Mouse (Mus musculus) MEL (cell line): ENCODE data around the gene Ifih1. TPM values are rescaled to one million over a fixed set of nuclear protein-coding genes. Genes with fewer than 3 reads are reported as not detected.

Experiments
- DNase-seq: peaks from one replicate; pipeline ENCODE4 v3.0.0; 2011; ENCODE audit warnings: low read depth, low spot score
- H3K27ac ChIP-seq: 2 replicates; pipeline ENCODE4 v1.5.1; 2012; ENCODE audit warnings: low read depth, mild to moderate bottlenecking, control low read depth, low read length, moderate library complexity; ENCODE audit not compliant: control insufficient read depth
- H3K27me3 ChIP-seq, 2 experiments: fragments of 150-350 bp in 1 of 2; sonication (generic) in 1 of 2; 2 replicates each; pipeline ENCODE4 v1.6.1; 2012; ENCODE audit warnings: low read length in 2 of 2, mild to moderate bottlenecking in 2 of 2, improper control_type of control experiment in 1 of 2, moderate library complexity in 1 of 2; ENCODE audit not compliant: insufficient read depth in 2 of 2, control insufficient read depth in 1 of 2
- H3K36me3 ChIP-seq, 2 experiments: 2 replicates each; pipeline ENCODE4 v1.6.1; 2012 to 2014; ENCODE audit warnings: low read length in 2 of 2, improper control_type of control experiment in 1 of 2, inconsistent platforms in 1 of 2, mild to moderate bottlenecking in 1 of 2; ENCODE audit not compliant: insufficient read depth in 2 of 2, control insufficient read depth in 1 of 2
- H3K4me1 ChIP-seq, 2 experiments: fragments of 150-350 bp in 1 of 2; sonication (generic) in 1 of 2; 2 replicates each; pipeline ENCODE4 v1.6.1; 2012; ENCODE audit warnings: low read length in 2 of 2, improper control_type of control experiment in 1 of 2, mild to moderate bottlenecking in 1 of 2; ENCODE audit not compliant: insufficient read depth in 2 of 2, control insufficient read depth in 1 of 2
- H3K4me3 ChIP-seq, 2 experiments: fragments of 150-350 bp in 1 of 2; sonication (generic) in 1 of 2; 2 replicates each; pipeline ENCODE4 v1.5.1; 2012; ENCODE audit warnings: low read depth in 2 of 2, low read length in 2 of 2, mild to moderate bottlenecking in 2 of 2, moderate library complexity in 2 of 2, control low read depth in 1 of 2, improper control_type of control experiment in 1 of 2; ENCODE audit not compliant: control insufficient read depth in 1 of 2, insufficient read depth in 1 of 2
- H3K79me2 ChIP-seq: 2 replicates; pipeline ENCODE4 v1.6.1; 2012; ENCODE audit warnings: mild to moderate bottlenecking, low read length, moderate library complexity; ENCODE audit not compliant: control insufficient read depth, poor library complexity, insufficient read depth
- H3K9ac ChIP-seq: 2 replicates; pipeline ENCODE4 v1.6.1; 2012; ENCODE audit warnings: low read depth, mild to moderate bottlenecking, control low read depth, low read length, moderate library complexity; ENCODE audit not compliant: control insufficient read depth, poor library complexity, severe bottlenecking
- H3K9me3 ChIP-seq: fragments of 150-350 bp; sonication (generic); replicated peaks from 2 replicates; pipeline ENCODE4 v1.6.1; 2012; ENCODE audit warnings: mild to moderate bottlenecking, low read length, improper control_type of control experiment, moderate library complexity; ENCODE audit not compliant: insufficient read depth
- BHLHE40 ChIP-seq: IDR thresholded peaks from 2 replicates; pipeline ENCODE4 v1.6.1; 2012; ENCODE audit warnings: low read depth, mild to moderate bottlenecking, inconsistent platforms, low read length, improper control_type of control experiment, borderline replicate concordance
- CHD1 ChIP-seq: IDR thresholded peaks from 2 replicates; pipeline ENCODE4 v1.6.1; 2012; ENCODE audit warnings: low read depth, mild to moderate bottlenecking, inconsistent platforms, low read length, improper control_type of control experiment
- CHD2 ChIP-seq: IDR thresholded peaks from 2 replicates; pipeline ENCODE4 v1.6.1; 2011; ENCODE audit warnings: low read length, improper control_type of control experiment
- E2F4 ChIP-seq: IDR thresholded peaks from 2 replicates; pipeline ENCODE4 v1.6.1; 2011; ENCODE audit warnings: low read depth, low read length, improper control_type of control experiment, borderline replicate concordance
- EP300 ChIP-seq, 2 experiments: IDR thresholded peaks; 2 replicates each; pipeline ENCODE4 v1.6.1; 2011; ENCODE audit warnings: improper control_type of control experiment in 2 of 2, low read length in 2 of 2, low read depth in 1 of 2, mild to moderate bottlenecking in 1 of 2
- GABPA ChIP-seq: IDR thresholded peaks from 2 replicates; pipeline ENCODE4 v1.6.1; 2012; ENCODE audit warnings: low read depth, mild to moderate bottlenecking, inconsistent platforms, low read length, improper control_type of control experiment, moderate library complexity
- HCFC1 ChIP-seq: IDR thresholded peaks from 2 replicates; pipeline ENCODE4 v1.6.1; 2012; ENCODE audit warnings: low read depth, mild to moderate bottlenecking, inconsistent platforms, low read length, improper control_type of control experiment, moderate library complexity
- JUND ChIP-seq: IDR thresholded peaks from 2 replicates; pipeline ENCODE4 v1.6.1; 2011; ENCODE audit warnings: low read depth, mild to moderate bottlenecking, improper control_type of control experiment, low read length
- KAT2A ChIP-seq: conservative IDR thresholded peaks from 2 replicates; pipeline ENCODE4 v1.6.1; 2012; ENCODE audit warnings: low read depth, low read length, improper control_type of control experiment, inconsistent platforms
- MAX ChIP-seq: IDR thresholded peaks from 2 replicates; pipeline ENCODE4 v1.6.1; 2011; ENCODE audit warnings: low read length, improper control_type of control experiment
- MAZ ChIP-seq: IDR thresholded peaks from 2 replicates; pipeline ENCODE4 v1.6.1; 2012; ENCODE audit warnings: low read depth, mild to moderate bottlenecking, inconsistent platforms, low read length, improper control_type of control experiment
- MYB ChIP-seq: IDR thresholded peaks from 2 replicates; pipeline ENCODE4 v1.6.1; 2011; ENCODE audit warnings: mild to moderate bottlenecking, low read depth, low read length, improper control_type of control experiment
- MYC ChIP-seq: IDR thresholded peaks from 2 replicates; pipeline ENCODE4 v1.6.1; 2011; ENCODE audit warnings: low read depth, mild to moderate bottlenecking, low read length, improper control_type of control experiment, moderate library complexity
- NELFE ChIP-seq: IDR thresholded peaks from 2 replicates; pipeline ENCODE4 v1.6.1; 2011; ENCODE audit warnings: low read depth, low read length, improper control_type of control experiment
- POLR2A ChIP-seq, 2 experiments: IDR thresholded peaks; 2 replicates each; pipeline ENCODE4 v1.6.1; 2011 to 2012; ENCODE audit warnings: low read length in 2 of 2, mild to moderate bottlenecking in 2 of 2, control low read depth in 1 of 2, improper control_type of control experiment in 1 of 2, low read depth in 1 of 2, moderate library complexity in 1 of 2; ENCODE audit not compliant: control insufficient read depth in 1 of 2, insufficient read depth in 1 of 2, poor library complexity in 1 of 2
- POLR2AphosphoS2 ChIP-seq: IDR thresholded peaks from 2 replicates; pipeline ENCODE4 v1.6.1; 2011; ENCODE audit warnings: low read length, improper control_type of control experiment
- POLR2AphosphoS5 ChIP-seq: IDR thresholded peaks from 2 replicates; pipeline ENCODE4 v1.6.1; 2012; ENCODE audit warnings: low read depth, borderline replicate concordance, mild to moderate bottlenecking, inconsistent platforms, low read length, moderate library complexity, mixed read lengths
- RAD21 ChIP-seq: IDR thresholded peaks from 2 replicates; pipeline ENCODE4 v1.6.1; 2011; ENCODE audit warnings: mild to moderate bottlenecking, low read depth, low read length, improper control_type of control experiment
- TBP ChIP-seq: IDR thresholded peaks from 2 replicates; pipeline ENCODE4 v1.8.0; 2011; ENCODE audit warnings: low read depth, low read length, improper control_type of control experiment
- UBTF ChIP-seq: IDR thresholded peaks from 2 replicates; pipeline ENCODE4 v1.6.1; 2012; ENCODE audit warnings: low read depth, mild to moderate bottlenecking, inconsistent platforms, low read length, improper control_type of control experiment, moderate library complexity, borderline replicate concordance; ENCODE audit not compliant: insufficient read depth
- USF2 ChIP-seq, 2 experiments: IDR thresholded peaks; 2 replicates each; pipeline ENCODE4 v1.6.1; 2011 to 2012; ENCODE audit warnings: improper control_type of control experiment in 2 of 2, low read length in 2 of 2, borderline replicate concordance in 1 of 2, inconsistent platforms in 1 of 2, low read depth in 1 of 2, mild to moderate bottlenecking in 1 of 2; ENCODE audit not compliant: insufficient read depth in 1 of 2
- ZMIZ1 ChIP-seq: IDR thresholded peaks from 2 replicates; pipeline ENCODE4 v1.6.1; 2012; ENCODE audit warnings: low read depth, mild to moderate bottlenecking, inconsistent platforms, low read length, improper control_type of control experiment, moderate library complexity
- polyA plus RNA-seq, 2 experiments: library from polyadenylated mRNA; stranded (reverse) in 1 of 2; unstranded in 1 of 2; fragments of >175 nt in 1 of 2; fragments of >200 nt in 1 of 2; gene quantifications; 2 replicates each; pipeline versions ENCODE4 v1.2.1 to v1.2.4; 2012; ENCODE audit warnings: low replicate concordance in 2 of 2, low read depth in 1 of 2; ENCODE audit not compliant: insufficient read length in 2 of 2, insufficient read depth in 1 of 2, missing spikeins in 1 of 2
- total RNA-seq: library from RNA; depleted of rRNA; stranded (reverse); fragments of 300-350 nt; gene quantifications from 2 replicates; pipeline ENCODE4 v1.2.3, GENCODE M21; 2012

Gene Ifih1
- total and polyA plus RNA-seq, 3 experiments = 11.4 to 71.9 (median 41.5) TPM

DNA sequence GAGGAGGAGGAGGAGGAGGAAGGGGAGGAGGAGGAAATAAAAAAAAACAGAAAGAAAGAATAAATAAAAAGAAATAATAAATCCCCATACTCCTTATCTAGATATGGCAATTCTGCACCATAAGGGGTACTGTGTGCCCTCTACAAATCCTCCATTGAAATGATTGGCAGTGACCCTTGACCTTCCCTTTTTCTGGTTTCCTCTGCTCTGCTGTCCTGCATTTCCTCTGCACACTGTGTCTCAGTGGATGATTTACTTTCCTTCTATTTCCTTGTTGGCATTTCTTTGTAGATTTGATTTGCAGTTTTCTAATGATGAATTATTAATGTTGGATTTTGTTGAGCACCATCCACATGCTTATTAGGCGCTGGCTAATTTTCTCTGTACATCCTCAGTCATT lies 81.4 kb downstream of the Ifih1 start:
- no peaks in the 10 kb centered on the region for H3K79me2 ChIP-seq
- DNase-seq = no peak
- H3K36me3 ChIP-seq = no peaks in the 10 kb centered on the region
- no peak overlapping the region for H3K27ac ChIP-seq
- no peak overlapping the region for H3K9ac ChIP-seq
- no peaks in the 10 kb centered on the region for H3K27me3 ChIP-seq
- no peak for TF ChIP-seq POLR2AphosphoS2
- TF ChIP-seq CHD2 = no peak
- TF ChIP-seq NELFE = no peak
- TF ChIP-seq GABPA = no peak
- TF ChIP-seq EP300 (IDR thresholded peaks at IDR 0.05; ENCODE audit: low read depth in 1 of 2, low read length in 2 of 2) = no peak
- no peak for TF ChIP-seq BHLHE40
- TF ChIP-seq JUND = no peak
- no peak for TF ChIP-seq USF2 (IDR thresholded peaks at IDR 0.05; ENCODE audit: borderline replicate concordance in 1 of 2, insufficient read depth in 1 of 2, low read depth in 1 of 2, low read length in 2 of 2)
- TF ChIP-seq ZMIZ1 = no peak
- no peak for TF ChIP-seq UBTF
- no peak for TF ChIP-seq POLR2AphosphoS5
- TF ChIP-seq MAX = no peak
- TF ChIP-seq MAZ = no peak
- TF ChIP-seq CHD1 = no peak
- no peak for TF ChIP-seq E2F4
- no peak for TF ChIP-seq RAD21
- no peak for TF ChIP-seq MYC
- no peak for TF ChIP-seq POLR2A (IDR thresholded peaks at IDR 0.05; ENCODE audit: control insufficient read depth in 1 of 2, insufficient read depth in 1 of 2, low read depth in 1 of 2, low read length in 2 of 2, poor library complexity in 1 of 2)
- no peak for TF ChIP-seq HCFC1
- no peaks in the 10 kb centered on the region for H3K4me1 ChIP-seq
- H3K4me3 ChIP-seq = no peak overlapping the region
- no peaks in the 10 kb centered on the region for H3K9me3 ChIP-seq

DNA sequence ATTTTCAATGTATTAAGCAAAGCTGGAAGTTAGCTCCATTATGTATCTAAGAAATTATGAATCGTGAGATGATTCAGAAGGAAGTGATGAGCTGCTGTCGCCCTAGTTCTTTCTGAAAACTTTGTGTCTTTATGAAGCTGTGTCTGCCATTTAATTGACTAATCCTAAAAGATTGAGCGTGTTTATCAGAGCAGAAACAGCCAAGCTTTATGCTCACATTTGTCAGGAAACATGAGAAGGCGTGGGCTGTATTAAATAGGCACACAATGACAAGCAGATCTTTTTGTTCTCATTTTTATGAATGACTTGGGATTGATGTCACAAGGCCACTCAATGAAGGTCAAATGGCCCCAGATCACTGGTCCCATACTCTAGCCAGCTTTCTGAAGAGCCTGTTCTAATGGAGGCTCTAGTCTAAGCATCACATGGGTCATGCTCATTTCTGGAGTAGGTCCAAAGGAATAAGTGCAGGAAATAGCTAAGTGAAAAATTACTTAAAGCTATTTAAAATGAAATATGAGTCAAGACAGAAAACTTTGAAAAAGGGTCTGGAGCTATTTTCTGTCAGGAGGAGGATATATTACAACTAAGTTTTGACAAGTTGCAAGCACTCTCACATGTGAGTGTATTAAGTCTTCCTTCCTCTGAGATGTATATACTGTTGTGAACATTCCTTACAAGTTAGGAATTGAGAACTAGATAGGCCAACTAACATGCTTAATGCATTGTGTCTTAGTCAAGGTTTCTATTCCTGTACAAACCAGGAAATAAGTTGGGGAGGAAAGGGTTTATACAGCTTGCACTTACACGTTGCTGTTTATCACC lies 83.2 kb downstream of the Ifih1 start:
- Histone ChIP-seq H3K4me1 (no peaks in the 10 kb centered on the region), H3K9ac (no peak overlapping the region), H3K27ac (no peak overlapping the region), H3K9me3 (no peaks in the 10 kb centered on the region), H3K4me3 (no peak overlapping the region), H3K79me2 (no peaks in the 10 kb centered on the region), H3K27me3 (no peaks in the 10 kb centered on the region), H3K36me3 (no peaks in the 10 kb centered on the region)
- DNase-seq = no peak
- TF ChIP-seq MYB (no peak), MAX (no peak), E2F4 (no peak), KAT2A (no peak), HCFC1 (no peak), TBP (no peak), UBTF (no peak), POLR2AphosphoS2 (no peak), MYC (no peak), ZMIZ1 (no peak)
